Mouse (Mus musculus) ovary, postnatal 14 days (tissue): Measurements from ENCODE around the gene Cdc37l1.

Experiments
- DNase-seq: peaks from one replicate; pipeline ENCODE4 v3.0.0; 2022; ENCODE audit warnings: low spot score

Cdc37l1 gene

DNA sequence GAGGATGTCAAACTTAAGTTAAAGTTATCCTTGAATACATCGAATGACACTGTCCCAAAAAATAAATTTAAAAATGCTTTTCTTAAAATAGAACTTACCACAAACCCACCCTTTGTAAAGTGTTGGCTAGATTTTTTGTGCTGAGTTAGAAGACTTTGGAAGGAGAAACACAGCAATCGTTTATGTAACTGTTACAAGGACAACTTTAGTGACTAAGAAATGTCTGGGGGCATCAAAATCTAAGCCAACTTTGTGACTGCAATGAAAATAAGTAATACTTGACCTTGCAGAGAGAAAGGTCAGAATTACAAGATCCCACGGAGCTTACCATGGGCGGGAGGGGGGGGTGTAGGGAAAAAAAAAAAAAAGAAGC is 56.8 kb downstream of the Cdc37l1 start:
- no peak for DNase-seq

- peak; percentile 73 for DNase-seq
These were observed 57.4 kb downstream of the Cdc37l1 start, which contains the start of gene Ak3 for GRCm38 (mm10) chr19:29047334-29048170. Gene Ak3 (minus strand): TSS chr19:29047961.

DNA sequence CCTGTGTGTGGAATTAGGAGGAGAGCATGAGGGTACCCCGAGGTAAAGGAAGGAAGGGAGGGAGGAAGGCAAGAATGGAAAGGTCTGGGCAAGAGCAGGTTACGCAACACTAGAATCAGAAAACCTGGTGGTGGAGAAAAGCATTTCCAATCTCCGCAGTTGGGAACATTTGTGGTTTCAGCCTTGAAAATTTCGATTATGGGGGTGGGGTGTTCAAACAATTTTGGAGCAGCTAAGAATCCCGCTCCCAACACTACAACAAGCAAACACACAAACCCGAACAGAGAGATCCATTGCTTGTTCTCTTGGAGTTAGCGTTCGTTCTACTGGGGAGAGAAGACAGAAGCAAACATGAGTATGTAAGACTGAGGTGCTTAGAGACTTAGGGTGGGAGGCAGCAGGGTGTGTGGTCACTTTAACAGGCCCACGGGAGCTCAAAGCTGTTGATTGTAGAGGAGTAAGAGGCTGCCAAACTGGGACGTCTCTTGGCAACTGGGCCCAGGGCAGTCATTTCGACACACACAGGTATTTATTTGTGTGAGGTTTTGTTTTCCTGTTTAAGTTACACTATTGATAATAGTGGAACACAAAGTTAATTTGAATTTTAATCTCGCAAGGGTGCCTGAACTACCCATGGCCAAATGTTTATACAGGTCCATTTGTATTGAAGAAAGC is 59.4 kb downstream of the Cdc37l1 start:
- no peak for DNase-seq

GRCm38 (mm10) chr19:29050186-29050980 is 60.2 kb downstream of the Cdc37l1 start:
- DNase-seq = no peak

DNA sequence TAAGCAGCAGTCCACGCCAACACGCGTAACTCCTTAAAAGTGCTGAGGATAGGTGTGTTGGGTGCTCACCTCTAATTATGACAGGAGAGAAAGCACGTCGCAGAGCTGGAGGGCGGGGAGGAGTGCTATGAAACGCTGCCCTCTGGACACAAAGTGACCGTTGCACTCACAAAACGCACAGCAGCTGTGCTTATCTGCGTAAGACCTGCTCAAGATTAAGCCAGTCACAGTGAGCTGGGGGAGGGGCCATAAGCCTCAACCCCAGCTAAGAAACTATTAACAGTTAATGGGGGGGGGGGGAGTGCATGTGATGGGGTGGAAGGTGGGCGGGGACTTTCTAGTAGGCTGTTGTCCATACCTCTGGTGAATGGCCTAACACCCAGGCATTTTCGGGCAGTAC is 62.6 kb downstream of the Cdc37l1 start:
- DNase-seq = no peak

GRCm38 (mm10) chr19:29054594-29054993 is 64.4 kb downstream of the Cdc37l1 start:
- no peak for DNase-seq

DNA sequence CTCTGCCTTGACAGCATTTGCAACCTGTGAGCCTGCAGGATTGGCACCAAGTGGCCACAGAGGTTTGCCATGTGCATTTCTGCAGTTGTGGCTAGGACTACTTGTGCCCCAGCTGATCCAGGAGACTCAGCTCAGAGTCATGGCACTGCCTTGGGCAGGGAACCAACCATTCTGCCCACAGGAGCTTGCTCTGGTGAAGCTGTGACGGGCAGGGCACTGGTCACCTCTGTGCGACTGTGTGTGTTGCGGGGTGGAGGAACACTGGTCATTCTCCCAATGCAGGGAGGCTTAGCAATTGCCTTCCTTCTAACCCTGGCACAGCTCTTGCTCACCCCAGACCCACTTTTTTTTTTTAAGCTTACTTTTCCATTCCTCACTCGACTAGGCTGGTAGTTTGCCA is 65.3 kb downstream of the Cdc37l1 start:
- no peak for DNase-seq

GRCm38 (mm10) chr19:29058741-29059140 is 68.6 kb downstream of the Cdc37l1 start:
- DNase-seq = no peak

- no peak for DNase-seq
These were observed 69.5 kb downstream of the Cdc37l1 start for GRCm38 (mm10) chr19:29059688-29060087.

- no peak for DNase-seq
These were observed 70.1 kb downstream of the Cdc37l1 start for GRCm38 (mm10) chr19:29060299-29060698.

- DNase-seq = no peak
These were observed 72.9 kb downstream of the Cdc37l1 start for GRCm38 (mm10) chr19:29063009-29063408.

GRCm38 (mm10) chr19:29063577-29064363 is 73.6 kb downstream of the Cdc37l1 start:
- DNase-seq = peak; percentile 94

DNA sequence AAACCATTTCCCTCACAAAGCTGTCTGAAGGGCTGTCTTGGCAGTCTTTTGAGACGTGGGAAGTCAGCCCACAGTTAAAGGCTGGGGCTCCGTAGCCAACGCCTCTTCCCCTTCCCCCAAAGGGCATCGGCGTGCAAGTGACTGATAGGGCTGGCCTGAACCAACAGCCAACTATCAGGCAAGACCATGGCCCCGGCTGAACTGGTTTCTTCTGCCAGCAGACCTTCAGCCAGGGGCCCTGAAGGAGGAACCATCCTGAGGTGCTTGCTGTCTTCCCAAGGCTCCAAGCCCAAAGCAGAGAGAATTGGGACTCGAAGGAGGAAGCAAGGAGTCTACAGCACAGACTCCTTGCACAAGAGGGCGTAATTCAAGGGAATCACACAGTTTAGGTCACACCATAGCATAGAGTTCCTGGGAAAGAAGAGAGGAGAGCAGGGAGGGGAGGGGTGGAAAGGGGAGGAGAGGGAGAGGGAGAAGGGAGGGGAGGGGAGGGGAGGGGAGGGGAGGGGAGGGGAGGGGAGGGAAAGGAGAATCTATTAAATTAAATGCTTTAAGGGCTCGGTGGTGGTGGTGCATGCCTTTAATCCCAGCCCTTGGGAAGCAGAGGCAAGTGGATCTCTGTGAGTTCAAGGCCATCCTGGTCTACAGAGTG is 74.4 kb downstream of the Cdc37l1 start:
- peak; percentile 20 for DNase-seq

- DNase-seq = peak; percentile 31
These were observed 76.9 kb downstream of the Cdc37l1 start for GRCm38 (mm10) chr19:29066981-29067471.

GRCm38 (mm10) chr19:29069195-29069594 is 79.0 kb downstream of the Cdc37l1 start:
- DNase-seq = no peak

DNA sequence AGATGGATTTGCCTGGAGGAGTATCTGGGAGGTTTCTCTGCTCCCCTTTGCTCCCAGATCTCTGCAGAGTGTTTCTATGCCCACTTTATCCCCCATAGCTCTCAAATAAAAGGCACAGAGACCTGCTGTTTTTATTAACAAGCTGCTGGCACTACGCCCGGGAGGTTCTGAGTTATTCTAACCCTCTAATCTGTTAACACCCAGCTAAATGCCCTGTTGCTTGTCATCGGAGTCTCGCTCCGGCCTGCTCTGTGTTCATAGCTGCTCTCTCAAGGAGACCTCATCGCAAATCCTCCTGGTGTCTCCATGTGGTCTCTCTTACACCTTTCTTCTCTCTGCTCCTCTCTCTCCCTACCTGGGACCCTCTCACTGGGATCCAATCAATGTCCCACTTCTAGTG is 84.7 kb downstream of the Cdc37l1 start:
- peak; percentile 21 for DNase-seq
